Mouse (Mus musculus) embryonic facial prominence, embryonic 11.5 days (tissue): ENCODE data around the gene Lipa. TPM values are rescaled to one million over a fixed set of nuclear protein-coding genes. Genes with fewer than 3 reads are reported as not detected.
A peak's percentile ranks its signal among the peaks of the same experiment; 100 is the strongest.

ENCODE experiments used
- ATAC-seq: fragments of 200-750 bp; cut with Nextera tagmentation; replicated peaks from 2 replicates; pipeline ENCODE4 v1.8.0; 2017; ENCODE audit warnings: low read depth; ENCODE audit not compliant: insufficient number of reproducible peaks, low FRiP score, low TSS enrichment
- DNase-seq: peaks from one replicate; pipeline ENCODE4 v3.0.0-alpha.2; 2015; ENCODE audit warnings: low spot score
- H3K27ac ChIP-seq: fragments of 300-500 bp; sonication (generic); replicated peaks from 2 replicates; pipeline ENCODE4 v1.5.1; 2014; ENCODE audit warnings: mild to moderate bottlenecking, low read depth, low read length, control low read depth
- H3K27me3 ChIP-seq: fragments of 300-500 bp; sonication (generic); 2 replicates; pipeline ENCODE4 v1.6.1; 2014; ENCODE audit warnings: mild to moderate bottlenecking, low read length, moderate library complexity, mixed read lengths; ENCODE audit not compliant: control insufficient read depth, insufficient read depth
- H3K36me3 ChIP-seq: fragments of 300-500 bp; sonication (generic); replicated peaks from 2 replicates; pipeline ENCODE4 v1.6.1; 2014; ENCODE audit warnings: low read depth, mild to moderate bottlenecking, low read length, moderate library complexity, mixed read lengths; ENCODE audit not compliant: control insufficient read depth, insufficient read depth
- H3K4me1 ChIP-seq: fragments of 300-500 bp; sonication (generic); 2 replicates; pipeline ENCODE4 v1.6.1; 2014; ENCODE audit warnings: low read length, mixed read lengths; ENCODE audit not compliant: control insufficient read depth, insufficient read depth
- H3K4me2 ChIP-seq: fragments of 300-500 bp; sonication (generic); 2 replicates; pipeline ENCODE4 v1.6.1; 2014; ENCODE audit warnings: low read depth, mild to moderate bottlenecking, control low read depth, low read length, moderate library complexity
- H3K4me3 ChIP-seq: fragments of 300-500 bp; sonication (generic); 2 replicates; pipeline ENCODE4 v1.5.1; 2014; ENCODE audit warnings: low read depth, low read length, control low read depth
- H3K9ac ChIP-seq: fragments of 300-500 bp; sonication (generic); replicated peaks from 2 replicates; pipeline ENCODE4 v1.6.1; 2014; ENCODE audit warnings: mild to moderate bottlenecking, control low read depth, low read length
- H3K9me3 ChIP-seq: fragments of 300-500 bp; sonication (generic); replicated peaks from 2 replicates; pipeline ENCODE4 v1.6.1; 2016; ENCODE audit warnings: mild to moderate bottlenecking, low read length, inconsistent platforms, mixed read lengths; ENCODE audit not compliant: control insufficient read depth
- WGBS: fragments of 180-500 bp; shearing (Covaris S2); extraction: QIAGEN DNeasy Blood & Tissue Kit; methylation state at CpG from one replicate; pipeline ENCODE4 v1.1.7; 2014; 5-methylcytosine and 5-hydroxymethylcytosine counted together
- polyA plus RNA-seq: library from polyadenylated mRNA; unstranded; fragments of >200 nt; fragmentation: Nextera tagmentation; extraction: Ambion mirVana; gene quantifications from 2 replicates; pipeline ENCODE4 v1.2.1, GENCODE M21; 2014

Gene Lipa
- polyA plus RNA-seq, result 34.8 and 35.6 TPM in 2 replicates

GRCm38 (mm10) chr19:34526941-34527682 lies at the start of gene Lipa:
TSS of gene Lipa (minus strand) at chr19:34527474.
- H3K27ac ChIP-seq, result no peak within 1 kb of the TSS
- no peaks in the 10 kb centered on the region for H3K36me3 ChIP-seq
- H3K4me3 ChIP-seq, result peak within 1 kb of the TSS; percentile 71
- no peaks in the 10 kb centered on the region for H3K9me3 ChIP-seq
- ATAC-seq, result peak; percentile 100
- peak; percentile 91 for DNase-seq
- H3K4me2 ChIP-seq, result peak within 1 kb of the TSS; percentile 79
- H3K27me3 ChIP-seq, result no peaks in the 10 kb centered on the region
- H3K4me1 ChIP-seq, result no peaks in the 10 kb centered on the region
- H3K9ac ChIP-seq, result peak within 1 kb of the TSS; percentile 74
- under 1% methylated on average over 29 of the region's 29 CpGs for WGBS

GRCm38 (mm10) chr19:34573650-34574049 lies 46.4 kb upstream of the Lipa start:
- Histone ChIP-seq H3K4me2 (no peak overlapping the region), H3K9me3 (no peaks in the 10 kb centered on the region), H3K9ac (no peak overlapping the region), H3K4me1 (no peaks in the 10 kb centered on the region), H3K27ac (no peak overlapping the region), H3K36me3 (no peaks in the 10 kb centered on the region), H3K4me3 (no peak overlapping the region), H3K27me3 (no peaks in the 10 kb centered on the region)
- WGBS, result 93% methylated on average over 5 of the region's 5 CpGs
- ATAC-seq, result no peak
- no peak for DNase-seq

GRCm38 (mm10) chr19:34571080-34571479 lies 43.8 kb upstream of the Lipa start:
- no peak for ATAC-seq
- H3K4me2 ChIP-seq, result no peak overlapping the region
- DNase-seq, result no peak
- WGBS, result 90% methylated on average over 1 of the region's 1 CpGs
- no peaks in the 10 kb centered on the region for H3K36me3 ChIP-seq
- no peak overlapping the region for H3K4me3 ChIP-seq
- H3K4me1 ChIP-seq, result no peaks in the 10 kb centered on the region
- H3K27ac ChIP-seq, result no peak overlapping the region
- H3K9me3 ChIP-seq, result no peaks in the 10 kb centered on the region
- no peaks in the 10 kb centered on the region for H3K27me3 ChIP-seq
- H3K9ac ChIP-seq, result no peak overlapping the region

- no peak overlapping the region for H3K4me2 ChIP-seq
- H3K4me3 ChIP-seq, result no peak overlapping the region
- WGBS, result 72% methylated on average over 4 of the region's 4 CpGs
- ATAC-seq (no peak), DNase-seq (no peak)
- no peaks in the 10 kb centered on the region for H3K27me3 ChIP-seq
- H3K36me3 ChIP-seq, result no peaks in the 10 kb centered on the region
- H3K4me1 ChIP-seq, result no peaks in the 10 kb centered on the region
- H3K27ac ChIP-seq, result no peak overlapping the region
- no peaks in the 10 kb centered on the region for H3K9me3 ChIP-seq
- H3K9ac ChIP-seq, result no peak overlapping the region
Observed at GRCm38 (mm10) chr19:34569896-34570476, 42.7 kb upstream of the Lipa start.

GRCm38 (mm10) chr19:34568988-34569895 lies 42.0 kb upstream of the Lipa start:
- H3K9ac ChIP-seq, result no peak overlapping the region
- DNase-seq (no peak), ATAC-seq (no peak)
- no peak overlapping the region for H3K4me3 ChIP-seq
- 59% methylated on average over 7 of the region's 7 CpGs for WGBS
- H3K4me1 ChIP-seq, result no peaks in the 10 kb centered on the region
- no peaks in the 10 kb centered on the region for H3K36me3 ChIP-seq
- H3K27me3 ChIP-seq, result no peaks in the 10 kb centered on the region
- H3K4me2 ChIP-seq, result no peak overlapping the region
- no peaks in the 10 kb centered on the region for H3K9me3 ChIP-seq
- H3K27ac ChIP-seq, result no peak overlapping the region

- H3K27ac ChIP-seq, result no peak overlapping the region
- DNase-seq (no peak), ATAC-seq (no peak)
- no peak overlapping the region for H3K9ac ChIP-seq
- no peaks in the 10 kb centered on the region for H3K9me3 ChIP-seq
- no peaks in the 10 kb centered on the region for H3K36me3 ChIP-seq
- whole genome bisulfite sequencing, result 83% methylated on average over 1 of the region's 1 CpGs
- no peaks in the 10 kb centered on the region for H3K27me3 ChIP-seq
- no peak overlapping the region for H3K4me3 ChIP-seq
- no peaks in the 10 kb centered on the region for H3K4me1 ChIP-seq
- H3K4me2 ChIP-seq, result no peak overlapping the region
Observed at GRCm38 (mm10) chr19:34566178-34566784, 39.0 kb upstream of the Lipa start.

- Histone ChIP-seq H3K27me3 (no peaks in the 10 kb centered on the region), H3K9ac (no peak overlapping the region), H3K9me3 (no peaks in the 10 kb centered on the region), H3K4me1 (no peaks in the 10 kb centered on the region), H3K4me3 (no peak overlapping the region), H3K36me3 (no peaks in the 10 kb centered on the region), H3K4me2 (no peak overlapping the region), H3K27ac (no peak overlapping the region)
- ATAC-seq (no peak), DNase-seq (no peak)
Observed at GRCm38 (mm10) chr19:34562556-34562955, 35.3 kb upstream of the Lipa start.
